Mouse (Mus musculus): ENCODE results near the gene Lonrf3.

- TF ChIP-seq CTCF (IDR thresholded peaks at IDR 0.05; ENCODE audit: low read depth) = no peak
- no peak for TF ChIP-seq EP300 (IDR thresholded peaks at IDR 0.05; ENCODE audit: low read depth)
These were observed 992 bp downstream of the Lonrf3 start for GRCm38 (mm10) chrX:36329040-36329649.
